Mouse (Mus musculus) heart, embryonic 14.5 days (tissue): ENCODE measurements at regions not wholly inside any gene's neighbourhood (a gene's known extent, or its start where the extent isn't known, plus 50 kb on each side); places are given as distances from the start of the nearest gene placed in this dataset.

Experiments
- ATAC-seq: fragments of 200-750 bp; cut with Nextera tagmentation; 2 replicates; pipeline ENCODE4 v1.8.0; 2017; ENCODE audit warnings: low read depth, moderate TSS enrichment; ENCODE audit not compliant: insufficient number of reproducible peaks, insufficient read depth, low FRiP score
- H3K27ac ChIP-seq, 2 experiments: fragments of 200-500 bp in 1 of 2; fragments of 300-500 bp in 1 of 2; sonication (generic) in 1 of 2; replicated peaks in 1 of 2; 2 replicates each; pipeline ENCODE4 v1.5.1; 2012 to 2014; ENCODE audit warnings: low read depth in 2 of 2, low read length in 2 of 2, control low read depth in 1 of 2, mild to moderate bottlenecking in 1 of 2, mixed read lengths in 1 of 2; ENCODE audit not compliant: control insufficient read depth in 1 of 2, insufficient read depth in 1 of 2
- H3K27me3 ChIP-seq: fragments of 300-500 bp; sonication (generic); 2 replicates; pipeline ENCODE4 v1.6.1; 2014; ENCODE audit warnings: mild to moderate bottlenecking, low read length, control low read depth; ENCODE audit not compliant: control insufficient read depth, insufficient read depth
- H3K36me3 ChIP-seq: fragments of 300-500 bp; sonication (generic); 2 replicates; pipeline ENCODE4 v1.6.1; 2014; ENCODE audit warnings: mild to moderate bottlenecking, control low read depth, low read length, mixed read lengths; ENCODE audit not compliant: control insufficient read depth, insufficient read depth
- H3K4me1 ChIP-seq, 2 experiments: fragments of 200-500 bp in 1 of 2; fragments of 300-500 bp in 1 of 2; sonication (generic) in 1 of 2; 2 replicates each; pipeline ENCODE4 v1.6.1; 2012 to 2014; ENCODE audit warnings: low read length in 2 of 2, control low read depth in 1 of 2, mixed read lengths in 1 of 2; ENCODE audit not compliant: control insufficient read depth in 2 of 2, insufficient read depth in 2 of 2
- H3K4me2 ChIP-seq: fragments of 300-500 bp; sonication (generic); 2 replicates; pipeline ENCODE4 v1.6.1; 2014; ENCODE audit warnings: mild to moderate bottlenecking, low read length
- H3K4me3 ChIP-seq, 2 experiments: fragments of 200-500 bp in 1 of 2; fragments of 300-500 bp in 1 of 2; sonication (generic) in 1 of 2; 2 replicates each; pipeline ENCODE4 v1.5.1; 2012 to 2014; ENCODE audit warnings: low read length in 2 of 2, mild to moderate bottlenecking in 2 of 2, control low read depth in 1 of 2, low read depth in 1 of 2, moderate library complexity in 1 of 2; ENCODE audit not compliant: control insufficient read depth in 1 of 2, insufficient read depth in 1 of 2
- H3K9ac ChIP-seq: fragments of 300-500 bp; sonication (generic); 2 replicates; pipeline ENCODE4 v1.6.1; 2014; ENCODE audit warnings: mild to moderate bottlenecking, low read length
- H3K9me3 ChIP-seq: fragments of 300-500 bp; sonication (generic); 2 replicates; pipeline ENCODE4 v1.6.1; 2016; ENCODE audit warnings: low read length, control low read depth; ENCODE audit not compliant: control insufficient read depth
- WGBS: fragments of 180-500 bp; shearing (Covaris S2); extraction: QIAGEN DNeasy Blood & Tissue Kit; methylation state at CpG from one replicate; pipeline ENCODE4 v1.1.7; 2014; 5-methylcytosine and 5-hydroxymethylcytosine counted together

- Histone ChIP-seq H3K9ac (no peak overlapping the region), H3K27ac (no peak overlapping the region), H3K4me3 (no peak overlapping the region), H3K9me3 (no peaks in the 10 kb centered on the region), H3K4me1 (no peaks in the 10 kb centered on the region), H3K4me2 (no peak overlapping the region), H3K27me3 (no peaks in the 10 kb centered on the region), H3K36me3 (no peaks in the 10 kb centered on the region)
- no peak for ATAC-seq
- 28% methylated on average over 6 of the region's 6 CpGs for WGBS
Measured at GRCm38 (mm10) chr11:114257756-114258155, 190.9 kb upstream of the Sdk2 start.

- Histone ChIP-seq H3K27me3 (no peaks in the 10 kb centered on the region), H3K9ac (no peak overlapping the region), H3K36me3 (no peaks in the 10 kb centered on the region), H3K4me3 (no peak overlapping the region), H3K4me1 (no peaks in the 10 kb centered on the region), H3K4me2 (no peak overlapping the region), H3K9me3 (no peaks in the 10 kb centered on the region), H3K27ac (no peak overlapping the region)
- 74% methylated on average over 4 of the region's 4 CpGs for WGBS
- no peak for ATAC-seq
Measured at GRCm38 (mm10) chr11:114257061-114257460, 190.2 kb upstream of the Sdk2 start.

- no peak overlapping the region for H3K27ac ChIP-seq
- WGBS, result 64% methylated on average over 1 of the region's 1 CpGs
- no peaks in the 10 kb centered on the region for H3K27me3 ChIP-seq
- H3K4me3 ChIP-seq, result no peak overlapping the region
- no peaks in the 10 kb centered on the region for H3K36me3 ChIP-seq
- ATAC-seq, result no peak
- H3K9me3 ChIP-seq, result no peaks in the 10 kb centered on the region
- H3K4me2 ChIP-seq, result no peak overlapping the region
- no peak overlapping the region for H3K9ac ChIP-seq
- no peaks in the 10 kb centered on the region for H3K4me1 ChIP-seq
Measured at GRCm38 (mm10) chr11:114254344-114254743, 187.5 kb upstream of the Sdk2 start.

GRCm38 (mm10) chr11:114251614-114252013 lies 184.8 kb upstream of the Sdk2 start:
- H3K9ac ChIP-seq, result no peak overlapping the region
- peaks cover 7 to 8% of the 10 kb centered on the region in 2 experiments for H3K4me1 ChIP-seq
- H3K36me3 ChIP-seq, result no peaks in the 10 kb centered on the region
- H3K27ac ChIP-seq, result no peak overlapping the region
- H3K4me2 ChIP-seq, result no peak overlapping the region
- 86% methylated on average over 7 of the region's 7 CpGs for WGBS
- H3K4me3 ChIP-seq, result no peak overlapping the region
- no peaks in the 10 kb centered on the region; the same call in 1 of the 2 replicates for H3K27me3 ChIP-seq
- no peak for ATAC-seq
- H3K9me3 ChIP-seq, result no peaks in the 10 kb centered on the region

GRCm38 (mm10) chr11:114249215-114249614 lies 182.4 kb upstream of the Sdk2 start:
- H3K9me3 ChIP-seq, result no peaks in the 10 kb centered on the region
- ATAC-seq, result no peak
- H3K36me3 ChIP-seq, result no peaks in the 10 kb centered on the region
- no peak overlapping the region for H3K4me3 ChIP-seq
- no peak overlapping the region for H3K27ac ChIP-seq
- 61% methylated on average over 7 of the region's 7 CpGs for WGBS
- H3K27me3 ChIP-seq, result peaks cover 3% of the 10 kb centered on the region; the same call in 1 of the 2 replicates
- peaks cover 7 to 8% of the 10 kb centered on the region in 2 experiments for H3K4me1 ChIP-seq
- H3K4me2 ChIP-seq, result no peak overlapping the region
- H3K9ac ChIP-seq, result no peak overlapping the region

- WGBS, result 45% methylated on average over 4 of the region's 4 CpGs
- Histone ChIP-seq H3K36me3 (no peaks in the 10 kb centered on the region), H3K27me3 (peaks cover 3% of the 10 kb centered on the region; the same call in 1 of the 2 replicates), H3K27ac (no peak overlapping the region), H3K4me3 (no peak overlapping the region), H3K4me1 (peaks cover 7 to 8% of the 10 kb centered on the region in 2 experiments), H3K9me3 (no peaks in the 10 kb centered on the region), H3K4me2 (no peak overlapping the region), H3K9ac (no peak overlapping the region)
- ATAC-seq, result no peak
Measured at GRCm38 (mm10) chr11:114248261-114248898, 181.5 kb upstream of the Sdk2 start.

GRCm38 (mm10) chr11:114239311-114239803 lies 172.5 kb upstream of the Sdk2 start:
- Histone ChIP-seq H3K9ac (no peak overlapping the region), H3K9me3 (peaks cover 4% of the 10 kb centered on the region; the same call in 1 of the 2 replicates), H3K27ac (no peak overlapping the region), H3K4me2 (no peak overlapping the region), H3K27me3 (no peaks in the 10 kb centered on the region), H3K4me1 (no peaks in the 10 kb centered on the region), H3K36me3 (no peaks in the 10 kb centered on the region), H3K4me3 (no peak overlapping the region)
- no peak for ATAC-seq
- 61% methylated on average over 8 of the region's 8 CpGs for WGBS

GRCm38 (mm10) chr11:114238801-114239200 lies 172.0 kb upstream of the Sdk2 start:
- 72% methylated on average over 5 of the region's 5 CpGs for WGBS
- peaks cover 4% of the 10 kb centered on the region; the same call in 1 of the 2 replicates for H3K9me3 ChIP-seq
- no peak overlapping the region for H3K27ac ChIP-seq
- no peaks in the 10 kb centered on the region for H3K36me3 ChIP-seq
- H3K4me1 ChIP-seq, result no peaks in the 10 kb centered on the region
- no peaks in the 10 kb centered on the region for H3K27me3 ChIP-seq
- ATAC-seq, result no peak
- no peak overlapping the region for H3K4me2 ChIP-seq
- no peak overlapping the region for H3K9ac ChIP-seq
- no peak overlapping the region for H3K4me3 ChIP-seq
